Mouse (Mus musculus) hindbrain, embryonic 13.5 days (tissue): ENCODE results near the gene Pnpla2. TPM values are rescaled to one million over a fixed set of nuclear protein-coding genes. Genes with fewer than 3 reads are reported as not detected.

ENCODE experiments used
- ATAC-seq: fragments of 200-750 bp; cut with Nextera tagmentation; 2 replicates; pipeline ENCODE4 v1.8.0; 2017; ENCODE audit warnings: moderate TSS enrichment; ENCODE audit not compliant: low FRiP score
- H3K27ac ChIP-seq: fragments of 300-500 bp; sonication (generic); 2 replicates; pipeline ENCODE4 v1.5.1; 2015; ENCODE audit warnings: inconsistent platforms, mild to moderate bottlenecking, moderate library complexity
- H3K27me3 ChIP-seq: fragments of 300-500 bp; sonication (generic); 2 replicates; pipeline ENCODE4 v1.6.1; 2015; ENCODE audit warnings: mild to moderate bottlenecking, inconsistent platforms
- H3K36me3 ChIP-seq: fragments of 300-500 bp; sonication (generic); 2 replicates; pipeline ENCODE4 v1.6.1; 2015; ENCODE audit warnings: mild to moderate bottlenecking, inconsistent platforms
- H3K4me1 ChIP-seq: fragments of 300-500 bp; sonication (generic); replicated peaks from 2 replicates; pipeline ENCODE4 v1.6.1; 2015; ENCODE audit warnings: inconsistent platforms
- H3K4me2 ChIP-seq: fragments of 300-500 bp; sonication (generic); 2 replicates; pipeline ENCODE4 v1.6.1; 2015; ENCODE audit warnings: inconsistent platforms, mild to moderate bottlenecking, moderate library complexity
- H3K4me3 ChIP-seq: fragments of 300-500 bp; sonication (generic); 2 replicates; pipeline ENCODE4 v1.5.1; 2015; ENCODE audit warnings: mild to moderate bottlenecking, inconsistent platforms
- H3K9ac ChIP-seq: fragments of 300-500 bp; sonication (generic); 2 replicates; pipeline ENCODE4 v1.6.1; 2015; ENCODE audit warnings: mild to moderate bottlenecking, inconsistent platforms
- H3K9me3 ChIP-seq: fragments of 300-500 bp; sonication (generic); 2 replicates; pipeline ENCODE4 v1.6.1; 2016; ENCODE audit warnings: inconsistent platforms
- WGBS: fragments of 180-500 bp; shearing (Covaris S2); methylation state at CpG from one replicate; pipeline ENCODE4 v1.1.7; 2015; 5-methylcytosine and 5-hydroxymethylcytosine counted together
- polyA plus RNA-seq: library from polyadenylated mRNA; unstranded; fragments of >200 nt; fragmentation: Nextera tagmentation; extraction: Ambion mirVana; gene quantifications from 2 replicates; pipeline ENCODE4 v1.2.1, GENCODE M21; 2015

Gene Pnpla2
- polyA plus RNA-seq, 1 experiment from 2014 or later: 18.7 TPM

DNA sequence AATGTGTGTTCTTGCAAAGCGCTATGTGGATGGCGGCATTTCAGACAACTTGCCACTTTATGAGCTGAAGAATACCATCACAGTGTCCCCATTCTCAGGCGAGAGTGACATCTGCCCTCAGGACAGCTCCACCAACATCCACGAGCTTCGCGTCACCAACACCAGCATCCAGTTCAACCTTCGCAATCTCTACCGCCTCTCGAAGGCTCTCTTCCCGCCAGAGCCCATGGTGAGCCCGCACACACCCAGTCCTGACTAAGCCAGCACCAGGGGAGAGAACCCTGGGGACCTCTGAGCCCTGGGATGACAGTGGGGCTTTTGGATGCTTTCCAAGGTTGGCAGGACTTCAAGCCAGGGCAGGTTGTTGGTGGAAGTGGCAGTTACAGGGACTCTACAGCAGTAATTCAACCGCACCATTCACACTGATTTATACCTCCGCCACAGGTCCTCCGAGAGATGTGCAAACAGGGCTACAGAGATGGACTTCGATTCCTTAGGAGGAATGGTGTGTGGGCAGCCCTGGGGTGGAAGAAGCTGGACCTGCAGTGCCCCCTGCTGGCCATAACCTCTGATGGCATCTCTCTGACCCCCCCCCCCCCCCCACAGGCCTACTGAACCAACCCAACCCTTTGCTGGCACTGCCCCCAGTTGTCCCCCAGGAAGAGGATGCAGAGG lies 3.1 kb downstream of the Pnpla2 start:
- no peak for ATAC-seq
- H3K4me3 ChIP-seq: no peak overlapping the region
- no peak overlapping the region for H3K27ac ChIP-seq
- peaks cover 51% of the 10 kb centered on the region for H3K27me3 ChIP-seq
- 76% methylated on average over 15 of the region's 15 CpGs for WGBS
- peaks cover 35% of the 10 kb centered on the region for H3K4me1 ChIP-seq
- H3K36me3 ChIP-seq: peaks cover 24% of the 10 kb centered on the region
- no peaks in the 10 kb centered on the region for H3K9me3 ChIP-seq
- H3K9ac ChIP-seq: no peak overlapping the region
- no peak overlapping the region for H3K4me2 ChIP-seq

DNA sequence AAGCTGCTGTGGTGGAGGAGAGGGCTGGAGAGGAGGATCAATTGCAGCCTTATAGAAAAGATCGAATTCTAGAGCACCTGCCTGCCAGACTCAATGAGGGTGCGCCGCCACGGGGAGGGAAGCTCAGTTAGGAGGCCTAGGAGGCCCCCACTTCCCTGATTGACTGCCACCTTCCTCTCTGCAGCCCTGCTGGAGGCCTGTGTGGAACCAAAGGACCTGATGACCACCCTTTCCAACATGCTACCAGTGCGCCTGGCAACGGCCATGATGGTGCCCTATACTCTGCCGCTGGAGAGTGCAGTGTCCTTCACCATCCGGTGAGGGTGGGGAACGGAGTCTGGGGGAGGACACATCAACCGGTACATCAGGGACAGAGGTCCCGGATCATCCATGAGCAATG lies 3.7 kb downstream of the Pnpla2 start:
- Histone ChIP-seq H3K27me3 (peaks cover 56% of the 10 kb centered on the region), H3K4me3 (no peak overlapping the region), H3K4me2 (no peak overlapping the region), H3K9ac (no peak overlapping the region), H3K36me3 (peaks cover 24% of the 10 kb centered on the region), H3K27ac (no peak overlapping the region), H3K9me3 (no peaks in the 10 kb centered on the region), H3K4me1 (peaks cover 35% of the 10 kb centered on the region)
- ATAC-seq: no peak
- WGBS: 91% methylated on average over 11 of the region's 11 CpGs

GRCm38 (mm10) chr7:141459301-141459711 lies 4.3 kb downstream of the Pnpla2 start:
- no peaks in the 10 kb centered on the region for H3K9me3 ChIP-seq
- H3K9ac ChIP-seq: no peak overlapping the region
- 91% methylated on average over 17 of the region's 17 CpGs for WGBS
- H3K4me3 ChIP-seq: no peak overlapping the region
- H3K36me3 ChIP-seq: peaks cover 24% of the 10 kb centered on the region
- H3K27ac ChIP-seq: no peak overlapping the region
- no peak overlapping the region for H3K4me2 ChIP-seq
- peaks cover 35% of the 10 kb centered on the region for H3K4me1 ChIP-seq
- H3K27me3 ChIP-seq: peaks cover 63% of the 10 kb centered on the region
- ATAC-seq: no peak

GRCm38 (mm10) chr7:141460001-141460390 lies 5.0 kb downstream of the Pnpla2 start:
- H3K27me3 ChIP-seq: peaks cover 70% of the 10 kb centered on the region
- H3K36me3 ChIP-seq: peaks cover 24% of the 10 kb centered on the region
- WGBS: 73% methylated on average over 5 of the region's 5 CpGs
- H3K27ac ChIP-seq: no peak overlapping the region
- H3K4me2 ChIP-seq: no peak overlapping the region
- no peak for ATAC-seq
- no peak overlapping the region for H3K9ac ChIP-seq
- no peaks in the 10 kb centered on the region for H3K9me3 ChIP-seq
- H3K4me1 ChIP-seq: peaks cover 33% of the 10 kb centered on the region
- no peak overlapping the region for H3K4me3 ChIP-seq

DNA sequence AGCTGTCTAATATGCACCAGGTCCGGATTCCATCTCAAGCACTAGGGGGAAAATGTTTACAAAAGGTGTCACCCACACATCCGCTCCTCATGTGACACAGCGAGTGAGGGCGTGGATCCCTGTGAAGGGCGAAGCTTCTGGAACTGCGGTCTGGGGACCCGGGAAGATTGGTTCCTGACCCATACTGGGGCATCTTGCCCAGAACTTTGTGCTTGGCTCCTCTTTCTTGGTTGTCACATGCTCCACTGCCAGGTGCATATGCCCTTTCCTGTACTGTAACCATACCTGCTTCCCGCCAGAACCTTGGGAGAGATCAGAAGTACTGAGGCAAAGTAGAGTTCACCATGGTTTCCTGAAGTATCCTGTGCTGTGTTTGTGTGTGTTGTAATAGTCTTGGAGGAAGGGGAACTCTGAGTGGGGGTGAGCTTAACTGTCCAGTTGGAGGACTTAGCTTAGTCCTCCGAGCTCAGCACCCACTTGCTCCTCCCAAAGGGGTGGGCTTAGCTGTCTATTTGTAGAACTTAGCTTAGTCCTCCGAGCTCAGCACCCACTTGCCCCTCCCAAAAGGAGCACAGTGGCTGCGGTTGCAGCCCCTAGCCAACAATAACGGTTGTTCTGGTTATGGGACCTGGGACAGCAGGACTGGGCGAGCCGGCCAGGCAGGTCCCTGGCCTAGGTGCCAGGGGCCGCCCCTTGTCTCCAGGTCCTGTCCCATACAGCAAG lies 5.6 kb downstream of the Pnpla2 start, which contains the start of gene Cracr2b:
Cracr2b (plus strand) TSS at position 704 of the 723 bp plus-strand sequence.
- peaks cover 24% of the 10 kb centered on the region for H3K36me3 ChIP-seq
- peaks cover 30% of the 10 kb centered on the region for H3K4me1 ChIP-seq
- peak within 1 kb of the TSS; percentile 60 for H3K4me2 ChIP-seq
- peaks cover 75% of the 10 kb centered on the region for H3K27me3 ChIP-seq
- peak within 1 kb of the TSS; percentile 69 for H3K9ac ChIP-seq
- H3K27ac ChIP-seq: no peak within 1 kb of the TSS
- H3K9me3 ChIP-seq: no peaks in the 10 kb centered on the region
- peak within 1 kb of the TSS; percentile 40 for H3K4me3 ChIP-seq
- 78% methylated on average over 15 of the region's 15 CpGs for WGBS
- ATAC-seq: no peak

DNA sequence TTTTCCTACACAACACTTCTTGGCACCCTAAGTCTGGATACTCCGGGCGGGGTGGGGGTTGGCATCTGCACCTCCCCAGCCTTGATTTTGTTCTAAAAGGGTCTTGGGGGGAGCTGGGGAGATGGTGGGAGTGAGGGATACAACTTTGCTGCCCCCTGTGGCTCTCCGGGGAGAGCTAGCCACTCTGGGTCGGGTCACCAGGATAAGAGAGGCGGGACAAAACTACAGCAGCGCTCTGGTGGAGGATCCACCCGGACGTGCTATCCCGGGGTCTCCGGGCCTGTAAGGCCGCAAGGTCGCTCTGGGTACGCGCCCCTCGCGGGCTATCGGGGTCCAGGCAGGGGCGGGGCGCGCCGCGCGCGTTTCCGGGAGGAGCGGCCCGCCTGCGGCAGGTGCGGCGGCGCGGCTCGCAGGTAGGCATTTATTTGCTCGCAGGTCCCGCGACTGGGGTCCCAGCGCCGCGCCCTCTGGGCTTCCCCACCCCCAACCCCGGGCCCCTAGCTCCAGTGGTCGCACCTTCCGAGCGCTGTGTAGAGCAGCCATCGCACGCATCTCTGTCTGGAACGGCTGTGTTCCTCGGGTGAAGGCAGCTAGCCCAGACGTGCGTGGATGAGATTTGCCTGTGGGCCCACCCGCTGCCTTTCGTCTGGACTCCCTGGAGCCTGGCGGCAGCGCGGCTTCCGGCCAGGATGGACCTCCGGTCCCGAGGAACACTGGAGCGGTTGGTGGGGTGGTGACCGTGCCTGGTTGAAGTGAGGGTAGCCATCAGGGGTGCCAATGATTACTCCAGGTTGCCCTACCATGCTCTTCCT lies 6.7 kb downstream of the Pnpla2 start:
- Histone ChIP-seq H3K9ac (peak overlapping the region; percentile 69), H3K36me3 (peaks cover 24% of the 10 kb centered on the region), H3K4me2 (peak overlapping the region; percentile 60), H3K27ac (no peak overlapping the region), H3K9me3 (no peaks in the 10 kb centered on the region), H3K27me3 (peaks cover 84% of the 10 kb centered on the region), H3K4me1 (peaks cover 24% of the 10 kb centered on the region), H3K4me3 (peak overlapping the region; percentile 40)
- ATAC-seq: no peak
- WGBS: 5% methylated on average over 52 of the region's 59 CpGs

GRCm38 (mm10) chr7:141462333-141462821 lies 7.4 kb downstream of the Pnpla2 start:
- Histone ChIP-seq H3K4me1 (peaks cover 30% of the 10 kb centered on the region), H3K9me3 (no peaks in the 10 kb centered on the region), H3K4me3 (peak overlapping the region; percentile 40; the same call in 1 of the 2 replicates), H3K36me3 (peaks cover 23% of the 10 kb centered on the region), H3K27ac (no peak overlapping the region), H3K4me2 (peak overlapping the region; percentile 60), H3K9ac (no peak overlapping the region), H3K27me3 (peaks cover 90% of the 10 kb centered on the region)
- WGBS: 22% methylated on average over 5 of the region's 5 CpGs
- ATAC-seq: no peak

DNA sequence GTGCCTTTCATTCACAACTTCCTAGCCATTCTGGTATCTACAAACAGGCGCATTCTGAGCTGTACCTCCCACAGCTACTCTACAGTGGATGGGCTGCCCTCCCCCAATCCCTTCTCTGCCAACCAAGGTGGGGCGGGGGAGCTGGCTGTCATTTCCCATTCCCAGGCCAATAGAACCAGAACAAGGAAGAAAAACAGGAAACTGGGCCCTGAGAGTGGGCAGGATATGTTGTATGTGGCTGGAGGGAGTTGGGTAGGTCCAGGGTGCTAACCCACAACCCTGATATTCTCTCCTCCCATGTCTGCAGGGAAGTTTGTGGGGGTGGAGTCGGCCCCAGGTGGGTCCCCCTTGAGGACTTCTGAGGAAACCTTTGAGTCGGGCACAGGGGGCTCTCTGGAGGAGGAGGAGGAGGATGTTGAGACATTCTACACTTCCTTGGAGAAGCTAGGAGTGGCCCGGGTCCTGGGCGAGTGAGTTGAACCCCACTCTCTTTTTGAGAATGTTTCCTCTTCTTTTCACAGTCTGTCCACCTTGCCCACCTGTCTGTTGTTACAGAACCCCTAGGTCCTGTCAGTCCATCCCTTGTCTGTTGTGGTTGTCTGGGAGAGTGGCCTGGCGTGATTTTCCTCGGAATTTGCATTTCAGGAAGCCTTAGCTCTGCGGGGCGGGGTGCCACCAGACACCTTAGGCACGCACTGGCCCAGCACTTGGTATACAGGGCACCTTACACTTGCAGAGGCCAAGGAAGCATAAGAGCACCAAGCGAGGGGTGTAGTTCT lies 9.0 kb downstream of the Pnpla2 start:
- Histone ChIP-seq H3K27ac (peak overlapping the region; percentile 12; the same call in 1 of the 2 replicates), H3K9me3 (no peaks in the 10 kb centered on the region), H3K9ac (peak overlapping the region; percentile 56; the same call in 1 of the 2 replicates), H3K4me2 (peak overlapping the region; percentile 39), H3K27me3 (peaks cover 82% of the 10 kb centered on the region), H3K4me1 (peaks cover 47% of the 10 kb centered on the region), H3K4me3 (peak overlapping the region; percentile 24), H3K36me3 (peaks cover 8% of the 10 kb centered on the region)
- ATAC-seq: no peak
- 16% methylated on average over 12 of the region's 12 CpGs for WGBS

DNA sequence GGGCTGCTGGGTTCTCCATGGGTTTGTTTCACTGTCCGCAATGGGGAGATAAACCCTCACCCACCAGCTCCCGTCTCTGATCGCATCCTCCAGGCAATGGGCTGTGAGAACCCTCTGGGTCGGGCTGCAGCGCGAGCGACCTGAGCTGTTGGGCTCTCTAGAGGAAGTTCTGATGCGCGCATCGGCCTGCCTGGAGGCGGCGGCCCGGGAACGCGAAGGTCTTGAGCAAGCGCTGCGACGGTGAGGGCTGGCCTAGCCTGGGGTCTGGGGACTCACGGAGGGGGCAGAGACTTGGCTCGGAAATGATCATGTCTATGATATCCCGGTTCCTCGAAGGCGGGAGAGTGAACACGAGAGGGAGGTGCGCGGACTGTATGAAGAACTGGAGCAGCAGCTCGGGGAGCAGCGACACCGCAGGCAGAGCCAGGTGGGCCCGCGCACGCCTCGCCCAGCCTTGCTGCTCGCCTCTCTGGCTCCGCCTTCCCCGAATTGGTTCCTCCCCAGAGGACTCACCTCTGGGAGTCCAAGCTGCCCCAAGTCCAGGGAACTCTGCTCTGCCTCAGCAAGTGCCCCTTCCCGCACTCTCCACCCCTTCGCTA lies 9.7 kb downstream of the Pnpla2 start:
- Histone ChIP-seq H3K4me3 (peak overlapping the region; percentile 24), H3K4me1 (peaks cover 54% of the 10 kb centered on the region), H3K9me3 (no peaks in the 10 kb centered on the region), H3K4me2 (peak overlapping the region; percentile 39), H3K9ac (peak overlapping the region; percentile 56), H3K27ac (no peak overlapping the region), H3K27me3 (peaks cover 76% of the 10 kb centered on the region), H3K36me3 (peaks cover 6% of the 10 kb centered on the region)
- ATAC-seq: no peak
- WGBS: 3% methylated on average over 37 of the region's 38 CpGs

DNA sequence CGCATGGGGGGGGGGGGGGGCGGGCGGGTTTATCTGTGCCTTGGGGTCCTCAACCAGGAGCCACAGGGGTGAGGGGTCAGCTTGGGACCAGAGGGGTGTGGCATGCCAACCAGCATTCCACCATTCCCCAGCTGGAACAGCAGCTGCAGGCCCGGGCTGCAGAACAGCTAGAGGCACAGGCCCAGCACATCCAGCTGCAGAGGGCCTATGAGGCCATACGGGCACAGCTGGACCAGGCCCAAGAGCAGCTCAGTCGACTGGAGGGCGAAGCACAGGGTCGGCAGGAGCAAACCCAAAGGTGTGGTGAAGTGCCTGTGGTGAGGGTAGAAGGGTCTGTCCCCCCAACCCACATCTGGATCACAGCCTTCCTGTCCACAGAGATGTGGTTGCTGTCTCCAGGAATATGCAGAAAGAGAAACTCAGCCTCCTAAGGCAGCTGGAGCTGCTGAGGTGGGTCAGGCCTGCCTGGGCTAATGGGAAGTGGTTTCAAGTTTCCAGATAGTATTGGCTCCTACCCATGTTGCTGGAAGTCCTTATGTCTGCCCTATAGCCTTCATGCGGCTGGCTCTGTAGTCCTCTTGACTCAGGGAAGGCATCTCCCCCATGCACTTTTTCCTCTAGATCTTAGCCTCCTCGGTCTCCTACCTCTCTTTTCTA lies 10.5 kb downstream of the Pnpla2 start:
- H3K4me3 ChIP-seq: peak overlapping the region; percentile 5; the same call in 1 of the 2 replicates
- WGBS: 40% methylated on average over 9 of the region's 10 CpGs
- H3K4me2 ChIP-seq: peak overlapping the region; percentile 39
- peaks cover 67% of the 10 kb centered on the region for H3K27me3 ChIP-seq
- no peak overlapping the region; the same call in 1 of the 2 replicates for H3K9ac ChIP-seq
- no peak overlapping the region; the same call in 1 of the 2 replicates for H3K27ac ChIP-seq
- peaks cover 13% of the 10 kb centered on the region for H3K36me3 ChIP-seq
- peaks cover 62% of the 10 kb centered on the region for H3K4me1 ChIP-seq
- ATAC-seq: no peak
- no peaks in the 10 kb centered on the region for H3K9me3 ChIP-seq

DNA sequence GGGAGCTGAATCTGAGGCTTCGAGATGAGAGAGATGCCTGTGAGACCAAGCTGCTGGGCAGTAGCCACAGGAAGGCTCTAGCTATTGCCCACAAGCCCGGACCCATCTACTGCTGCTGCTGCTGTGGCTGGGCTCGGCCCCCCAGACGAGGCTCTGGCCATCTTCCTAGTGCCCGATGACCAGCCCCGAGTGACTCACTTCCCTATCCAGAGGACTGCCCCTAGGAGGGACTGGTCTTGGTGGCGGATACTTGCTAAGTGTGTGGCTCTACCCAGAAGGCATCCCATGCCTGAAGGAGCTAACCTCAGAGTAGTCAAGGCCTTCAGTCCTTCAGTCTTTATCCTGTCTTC lies 11.0 kb downstream of the Pnpla2 start:
- Histone ChIP-seq H3K27me3 (peaks cover 62% of the 10 kb centered on the region), H3K4me1 (peaks cover 65% of the 10 kb centered on the region), H3K9me3 (no peaks in the 10 kb centered on the region), H3K4me3 (peak overlapping the region; percentile 5; the same call in 1 of the 2 replicates), H3K36me3 (peaks cover 18% of the 10 kb centered on the region), H3K9ac (no peak overlapping the region), H3K4me2 (no peak overlapping the region), H3K27ac (no peak overlapping the region)
- 66% methylated on average over 7 of the region's 7 CpGs for WGBS
- no peak for ATAC-seq
